Mouse (Mus musculus) ES-Bruce4 (cell line): ENCODE data around the gene Slc6a15. TPM values are rescaled to one million over a fixed set of nuclear protein-coding genes. Genes with fewer than 3 reads are reported as not detected.

Source experiments
- H3K27ac ChIP-seq: 2 replicates; pipeline ENCODE4 v1.5.1; 2012; ENCODE audit warnings: low read length, inconsistent platforms; ENCODE audit not compliant: insufficient read depth
- H3K27me3 ChIP-seq: 2 replicates; pipeline ENCODE4 v1.6.1; 2012; ENCODE audit warnings: mild to moderate bottlenecking, low read length, inconsistent platforms; ENCODE audit not compliant: control insufficient read depth, poor library complexity, insufficient read depth, severe bottlenecking
- H3K36me3 ChIP-seq: 2 replicates; pipeline ENCODE4 v1.6.1; 2012; ENCODE audit warnings: inconsistent platforms, mild to moderate bottlenecking, low read length, moderate library complexity; ENCODE audit not compliant: control insufficient read depth, poor library complexity, insufficient read depth, severe bottlenecking
- H3K4me1 ChIP-seq: one replicate; pipeline ENCODE4 v1.8.1; 2011; ENCODE audit warnings: low read length; ENCODE audit not compliant: control insufficient read depth, insufficient read depth
- H3K4me3 ChIP-seq: 2 replicates; pipeline ENCODE4 v1.5.1; 2011; ENCODE audit warnings: low read depth, mild to moderate bottlenecking, low read length
- H3K9ac ChIP-seq: 2 replicates; pipeline ENCODE4 v1.6.1; 2012; ENCODE audit warnings: low read depth, mild to moderate bottlenecking, inconsistent platforms; ENCODE audit not compliant: poor library complexity, severe bottlenecking
- H3K9me3 ChIP-seq: replicated peaks from 2 replicates; pipeline ENCODE4 v1.6.1; 2012; ENCODE audit warnings: mild to moderate bottlenecking, low read length, inconsistent platforms; ENCODE audit not compliant: control insufficient read depth, poor library complexity, insufficient read depth, severe bottlenecking
- CTCF ChIP-seq: IDR thresholded peaks from one replicate; pipeline ENCODE4 v1.8.1; 2011; ENCODE audit warnings: low read depth, low read length
- EP300 ChIP-seq: IDR thresholded peaks from 2 replicates; pipeline ENCODE4 v1.6.1; 2011; ENCODE audit warnings: low read depth, low read length; ENCODE audit not compliant: insufficient read depth
- POLR2A ChIP-seq: IDR thresholded peaks from one replicate; pipeline ENCODE4 v1.8.1; 2011; ENCODE audit warnings: low read length; ENCODE audit not compliant: insufficient read depth
- polyA plus RNA-seq: library from polyadenylated mRNA; stranded (reverse); fragments of >200 nt; gene quantifications from 2 replicates; pipeline ENCODE4 v1.2.4, GENCODE M21; 2011; ENCODE audit warnings: low read depth; ENCODE audit not compliant: missing spikeins, insufficient read depth, insufficient read length

Slc6a15 gene
- polyA plus RNA-seq = 15.1 and 17.9 TPM in 2 replicates

DNA sequence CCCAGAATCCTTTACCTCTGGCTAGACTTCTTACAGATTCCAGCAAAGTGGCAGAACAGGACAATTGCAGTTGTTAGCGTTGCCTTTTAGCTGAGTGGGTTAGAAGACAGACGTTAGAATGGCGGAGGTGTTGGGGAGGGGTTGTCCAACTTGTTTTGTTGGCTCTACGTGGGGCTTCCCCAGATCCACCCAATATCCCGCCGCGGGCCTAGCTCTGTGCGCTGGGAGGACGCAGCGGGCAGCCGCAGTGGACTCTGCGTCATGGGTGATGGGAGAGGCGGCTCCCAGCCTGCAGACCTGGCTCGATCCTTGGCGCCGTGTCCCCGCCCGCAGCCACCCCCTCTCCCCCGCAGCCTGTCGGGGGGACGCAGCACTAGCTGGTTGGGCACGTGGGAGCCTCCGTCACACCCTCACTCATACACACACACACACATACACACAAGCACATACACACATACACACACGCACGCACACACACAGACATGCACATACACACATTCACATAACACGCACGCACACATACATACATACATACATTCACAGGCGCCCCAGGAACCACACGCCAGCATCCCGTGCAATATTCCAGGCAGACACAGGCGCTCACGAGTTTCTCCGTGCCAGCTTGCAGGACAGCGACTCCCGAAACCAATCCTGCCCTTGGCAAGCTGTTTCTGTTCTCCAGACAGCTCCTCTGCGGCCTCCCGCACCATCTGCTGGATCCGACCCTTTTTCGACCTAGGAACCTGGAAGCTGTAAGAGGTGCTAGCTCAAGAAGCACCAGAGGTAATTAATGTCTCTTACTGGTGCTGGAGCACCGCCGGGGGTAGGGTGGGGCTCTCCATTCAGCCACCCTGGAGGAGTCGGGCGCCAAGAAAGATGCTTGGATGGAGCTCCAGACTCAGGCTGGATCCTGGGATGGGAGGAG is at the start of gene Slc6a15:
TSS of gene Slc6a15 (plus strand) at position 413 of the 925 bp plus-strand sequence.
- Histone ChIP-seq H3K27ac (peak within 1 kb of the TSS; percentile 66), H3K4me3 (peak within 1 kb of the TSS; percentile 67), H3K36me3 (no peaks in the 10 kb centered on the region), H3K9me3 (no peaks in the 10 kb centered on the region), H3K4me1 (no peaks in the 10 kb centered on the region), H3K9ac (peak within 1 kb of the TSS; percentile 27), H3K27me3 (no peaks in the 10 kb centered on the region)
- TF ChIP-seq POLR2A = no peak
- no peak for TF ChIP-seq EP300
- no peak for TF ChIP-seq CTCF

DNA sequence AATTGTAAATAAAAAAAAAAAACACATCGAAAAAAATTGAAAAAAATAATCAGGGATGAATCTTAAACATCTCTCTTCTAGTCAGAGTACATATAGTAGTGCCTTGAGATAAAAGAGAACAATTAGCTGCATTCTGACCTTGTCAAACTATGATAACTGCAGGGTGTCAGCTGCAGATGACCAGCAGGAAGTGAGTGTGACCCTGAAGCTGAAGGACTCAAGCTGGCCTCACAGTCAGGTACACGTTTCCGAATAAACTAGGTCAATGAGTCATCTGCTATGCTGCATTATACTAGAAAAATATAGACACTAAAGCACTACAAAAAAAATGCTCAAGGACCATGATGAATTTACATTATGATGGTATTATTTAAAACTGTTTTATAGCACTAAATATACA is 45.6 kb upstream of the Slc6a15 start:
- H3K4me1 ChIP-seq = no peaks in the 10 kb centered on the region

GRCm38 (mm10) chr10:103323386-103323785 is 44.2 kb upstream of the Slc6a15 start:
- peaks cover 14% of the 10 kb centered on the region for H3K9me3 ChIP-seq
- no peak for TF ChIP-seq CTCF
- no peak for TF ChIP-seq EP300
- no peaks in the 10 kb centered on the region for H3K4me1 ChIP-seq
- no peak overlapping the region for H3K9ac ChIP-seq
- H3K27ac ChIP-seq = no peak overlapping the region
- no peak overlapping the region for H3K4me3 ChIP-seq
- no peaks in the 10 kb centered on the region for H3K27me3 ChIP-seq
- H3K36me3 ChIP-seq = no peaks in the 10 kb centered on the region

More for the DNA sequence above, 45.6 kb upstream of the Slc6a15 start:
- H3K27me3 ChIP-seq = no peaks in the 10 kb centered on the region
- H3K27ac ChIP-seq = no peak overlapping the region
- H3K9me3 ChIP-seq = peaks cover 14% of the 10 kb centered on the region
- no peaks in the 10 kb centered on the region for H3K36me3 ChIP-seq
- TF ChIP-seq POLR2A = no peak
- TF ChIP-seq CTCF = no peak
- no peak for TF ChIP-seq EP300
- H3K4me3 ChIP-seq = no peak overlapping the region
- H3K9ac ChIP-seq = no peak overlapping the region

- Histone ChIP-seq H3K9ac (no peak overlapping the region), H3K36me3 (no peaks in the 10 kb centered on the region), H3K9me3 (no peaks in the 10 kb centered on the region), H3K27me3 (no peaks in the 10 kb centered on the region), H3K4me1 (no peaks in the 10 kb centered on the region), H3K27ac (no peak overlapping the region), H3K4me3 (no peak overlapping the region)
- TF ChIP-seq EP300 (no peak), CTCF (no peak), POLR2A (no peak)
These were observed 33.3 kb upstream of the Slc6a15 start for GRCm38 (mm10) chr10:103334306-103334705.

DNA sequence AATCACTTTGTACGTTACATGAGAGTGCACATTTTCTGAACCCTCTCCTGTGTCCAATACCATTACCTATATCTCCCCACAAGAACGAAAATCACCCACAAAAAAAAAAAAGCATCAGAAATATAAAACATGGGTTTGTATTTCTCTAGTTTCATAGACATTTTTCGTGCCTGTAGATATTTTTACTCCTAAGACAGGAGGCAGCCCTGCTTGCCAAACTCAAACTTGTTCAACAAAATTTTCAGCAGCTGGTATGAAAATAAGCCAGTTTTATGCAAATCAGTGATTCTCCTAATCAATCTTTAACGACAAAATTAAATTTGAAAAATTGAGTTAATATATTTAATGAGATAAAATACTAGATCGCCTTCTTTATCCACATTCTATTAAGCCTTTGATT is 27.7 kb upstream of the Slc6a15 start:
- Histone ChIP-seq H3K27me3 (no peaks in the 10 kb centered on the region), H3K4me3 (no peak overlapping the region), H3K9ac (no peak overlapping the region), H3K27ac (no peak overlapping the region), H3K4me1 (no peaks in the 10 kb centered on the region), H3K36me3 (no peaks in the 10 kb centered on the region), H3K9me3 (no peaks in the 10 kb centered on the region)
- TF ChIP-seq CTCF (no peak), POLR2A (no peak), EP300 (no peak)

DNA sequence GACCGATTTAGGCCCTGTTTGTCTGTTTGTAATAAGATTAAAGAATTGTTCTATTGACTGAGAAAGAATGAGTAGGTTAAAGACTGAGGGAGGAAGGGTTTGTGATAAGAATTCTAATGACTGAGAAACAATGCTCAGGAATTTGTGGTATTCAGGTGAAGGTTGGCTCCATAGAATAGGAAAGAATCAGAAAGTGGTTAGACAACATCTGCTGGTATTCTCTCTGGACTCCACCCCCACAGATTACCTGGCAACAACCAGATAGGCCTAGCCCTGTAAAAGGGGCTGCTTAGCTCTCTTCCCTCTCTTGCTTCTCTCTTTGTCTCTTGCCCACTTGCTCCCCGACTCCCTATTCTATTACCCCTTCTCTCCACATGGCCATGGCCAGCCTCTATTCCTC is 20.8 kb upstream of the Slc6a15 start:
- H3K9ac ChIP-seq = no peak overlapping the region
- no peaks in the 10 kb centered on the region for H3K9me3 ChIP-seq
- TF ChIP-seq POLR2A = no peak
- TF ChIP-seq EP300 = peak; percentile 58; the same call in 1 of the 2 replicates
- TF ChIP-seq CTCF = no peak
- H3K4me3 ChIP-seq = no peak overlapping the region
- H3K27me3 ChIP-seq = no peaks in the 10 kb centered on the region
- H3K36me3 ChIP-seq = no peaks in the 10 kb centered on the region
- H3K27ac ChIP-seq = peak overlapping the region; percentile 89
- H3K4me1 ChIP-seq = no peaks in the 10 kb centered on the region
